Mouse (Mus musculus) forebrain, embryonic 16.5 days (tissue): ENCODE results near the gene Kat7. TPM values are rescaled to one million over a fixed set of nuclear protein-coding genes. Genes with fewer than 3 reads are reported as not detected.

ENCODE experiments used
- ATAC-seq: fragments of 200-750 bp; cut with Nextera tagmentation; 2 replicates; pipeline ENCODE4 v1.8.0; 2017; ENCODE audit warnings: mild to moderate bottlenecking, moderate library complexity
- H3K27ac ChIP-seq: fragments of 300-500 bp; sonication (generic); 2 replicates; pipeline ENCODE4 v1.5.1; 2014; ENCODE audit warnings: low read length, control low read depth
- H3K27me3 ChIP-seq: fragments of 300-500 bp; sonication (generic); replicated peaks from 2 replicates; pipeline ENCODE4 v1.6.1; 2014; ENCODE audit warnings: low read length; ENCODE audit not compliant: control insufficient read depth, insufficient read depth
- H3K36me3 ChIP-seq: fragments of 300-500 bp; sonication (generic); 2 replicates; pipeline ENCODE4 v1.6.1; 2014; ENCODE audit not compliant: control insufficient read depth, insufficient read depth
- H3K4me1 ChIP-seq: fragments of 300-500 bp; sonication (generic); replicated peaks from 2 replicates; pipeline ENCODE4 v1.6.1; 2014; ENCODE audit warnings: low read length; ENCODE audit not compliant: control insufficient read depth, insufficient read depth
- H3K4me2 ChIP-seq: fragments of 300-500 bp; sonication (generic); 2 replicates; pipeline ENCODE4 v1.6.1; 2014; ENCODE audit warnings: mild to moderate bottlenecking, low read length, control low read depth
- H3K4me3 ChIP-seq: fragments of 300-500 bp; sonication (generic); replicated peaks from 2 replicates; pipeline ENCODE4 v1.5.1; 2014; ENCODE audit warnings: mild to moderate bottlenecking, low read length, control low read depth
- H3K9ac ChIP-seq: fragments of 300-500 bp; sonication (generic); replicated peaks from 2 replicates; pipeline ENCODE4 v1.6.1; 2014; ENCODE audit warnings: low read depth, low read length, control low read depth
- H3K9me3 ChIP-seq: fragments of 300-500 bp; sonication (generic); 2 replicates; pipeline ENCODE4 v1.6.1; 2016; ENCODE audit warnings: low read length; ENCODE audit not compliant: control insufficient read depth
- WGBS: fragments of 180-500 bp; shearing (Covaris S2); extraction: QIAGEN DNeasy Blood & Tissue Kit; methylation state at CpG from one replicate; pipeline ENCODE4 v1.1.7; 2014; 5-methylcytosine and 5-hydroxymethylcytosine counted together
- polyA plus RNA-seq: library from polyadenylated mRNA; unstranded; fragments of >200 nt; fragmentation: Nextera tagmentation; extraction: Ambion mirVana; gene quantifications from 2 replicates; pipeline ENCODE4 v1.2.1, GENCODE M21; 2015

The Kat7 gene
- polyA plus RNA-seq, 1 experiment from 2014 or later = 73.6 TPM

GRCm38 (mm10) chr11:95231688-95232328, 78.2 kb downstream of the Kat7 start:
- H3K9ac ChIP-seq = 0 out of 2 replicates have a peak overlapping the region, but pooled peaks have one; percentile 12
- 9% methylated on average over 23 of the region's 24 CpGs for WGBS

GRCm38 (mm10) chr11:95227467-95227866, 82.6 kb downstream of the Kat7 start:
- no peak overlapping the region for H3K4me2 ChIP-seq
- no peak overlapping the region for H3K27ac ChIP-seq
- H3K9ac ChIP-seq = no peak overlapping the region
- peaks cover 14% of the 10 kb centered on the region for H3K4me1 ChIP-seq
- H3K4me3 ChIP-seq = no peak overlapping the region
- no peaks in the 10 kb centered on the region for H3K36me3 ChIP-seq
- 54% methylated on average over 5 of the region's 5 CpGs for WGBS
- ATAC-seq = no peak
- no peaks in the 10 kb centered on the region for H3K9me3 ChIP-seq
- no peaks in the 10 kb centered on the region; the same call in none of the 2 replicates for H3K27me3 ChIP-seq

More at GRCm38 (mm10) chr11:95231688-95232328, 78.2 kb downstream of the Kat7 start:
- no peak overlapping the region for H3K27ac ChIP-seq
- peak; percentile 31; the same call in 1 of the 2 replicates for ATAC-seq
- H3K4me3 ChIP-seq = no peak overlapping the region
- H3K9me3 ChIP-seq = no peaks in the 10 kb centered on the region
- H3K36me3 ChIP-seq = no peaks in the 10 kb centered on the region
- H3K27me3 ChIP-seq = no peaks in the 10 kb centered on the region; the same call in 1 of the 2 replicates
- H3K4me1 ChIP-seq = 0 out of 2 replicates have a peak, but pooled peaks cover 4% of the 10 kb centered on the region
- H3K4me2 ChIP-seq = peak overlapping the region; percentile 33

- H3K27ac ChIP-seq = no peak overlapping the region
- no peaks in the 10 kb centered on the region for H3K9me3 ChIP-seq
- ATAC-seq = no peak
- WGBS = 30% methylated on average over 7 of the region's 7 CpGs
- no peak overlapping the region for H3K4me2 ChIP-seq
- no peak overlapping the region for H3K4me3 ChIP-seq
- H3K27me3 ChIP-seq = peaks cover 6% of the 10 kb centered on the region; the same call in 1 of the 2 replicates
- H3K36me3 ChIP-seq = no peaks in the 10 kb centered on the region
- no peak overlapping the region for H3K9ac ChIP-seq
- peaks cover 11% of the 10 kb centered on the region for H3K4me1 ChIP-seq
Measured at GRCm38 (mm10) chr11:95225448-95225847, 84.6 kb downstream of the Kat7 start.

Other genes starting within 250 kb of the Kat7 start
- 6.3 and 8.5 TPM in 2 replicates for gene Itga3, start 233.4 kb downstream of the Kat7 start, polyA plus RNA-seq
- gene Dlx3, start 190.1 kb downstream of the Kat7 start, polyA plus RNA-seq = 0.10 and 0.27 TPM in 2 replicates
- 0.10 TPM in 1 of 2 replicates, not detected in the other for gene Dlx4, start 164.0 kb downstream of the Kat7 start, polyA plus RNA-seq
- 0.20 and 0.23 TPM in 2 replicates for gene Tac4, start 48.7 kb downstream of the Kat7 start, polyA plus RNA-seq
- 2.7 and 2.9 TPM in 2 replicates for gene Fam117a, start 26.8 kb upstream of the Kat7 start, polyA plus RNA-seq
- 152 and 154 TPM in 2 replicates for gene Slc35b1, start 74.4 kb upstream of the Kat7 start, polyA plus RNA-seq
- gene Spop, start 103.8 kb upstream of the Kat7 start, polyA plus RNA-seq = 252 and 265 TPM in 2 replicates
- gene Nxph3, start 204.3 kb upstream of the Kat7 start, polyA plus RNA-seq = 7.5 and 7.6 TPM in 2 replicates